Mouse (Mus musculus): ENCODE measurements around the gene Izumo1.
"Not testable (repeated sequence)": the region's sequence is repeated elsewhere in the genome, so short reads cannot be mapped to it uniquely, and the experiment has no call there.

The Izumo1 gene

DNA sequence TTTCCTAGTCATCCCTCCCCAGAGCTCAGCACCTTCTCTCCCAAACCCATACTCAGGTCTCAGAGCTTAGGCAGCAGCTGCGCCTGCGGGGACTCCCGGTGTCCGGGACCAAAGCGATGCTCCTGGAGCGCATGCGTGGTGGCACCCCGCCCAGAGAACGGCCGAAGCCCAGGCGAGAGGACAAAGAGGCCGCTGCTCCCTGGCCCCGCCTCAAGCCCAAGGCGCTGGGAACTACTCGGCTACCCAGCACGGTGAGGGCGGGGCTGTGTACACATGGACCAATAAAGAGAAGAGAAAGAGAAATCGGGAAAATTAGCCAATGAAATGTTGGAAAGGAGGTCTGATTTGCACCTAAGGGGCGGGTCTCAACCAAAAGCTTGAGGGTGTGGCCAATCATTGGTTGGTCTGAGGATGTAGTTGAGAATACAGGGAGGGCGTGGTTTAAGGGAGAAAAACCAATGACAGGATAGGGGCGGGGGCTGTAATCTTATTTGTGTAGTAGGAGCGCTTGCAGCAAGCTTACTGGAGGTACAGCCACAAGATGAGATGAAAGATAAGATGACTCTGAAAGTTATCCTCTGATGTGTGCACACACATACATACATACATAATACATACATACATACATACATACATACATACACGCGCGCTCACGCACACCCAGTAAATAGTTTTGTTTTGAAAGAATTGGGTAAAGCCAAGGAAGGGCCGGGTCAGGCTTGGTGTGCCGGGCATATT lies 22.0 kb downstream of the Izumo1 start:
- DNase-seq = peak; percentile 95

DNA sequence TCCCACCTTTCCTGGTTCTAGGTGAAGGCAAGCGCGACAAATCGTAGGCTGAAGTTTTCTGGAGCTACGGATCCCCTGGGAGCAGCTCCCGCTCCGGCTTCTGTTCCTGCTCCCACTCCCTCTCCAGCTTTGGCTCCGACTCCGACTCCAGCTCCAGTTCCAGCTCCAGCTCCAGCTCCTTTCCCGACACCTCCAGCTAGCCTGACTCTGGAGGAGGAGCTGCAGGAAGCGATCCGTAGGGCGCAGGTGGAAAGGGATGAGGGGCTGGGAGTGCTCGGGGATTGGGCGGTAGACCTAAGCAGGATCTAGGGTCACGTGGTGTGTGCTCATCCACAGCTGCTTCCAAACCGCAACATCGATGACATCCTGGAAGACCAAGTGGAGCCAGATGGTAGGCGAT lies 22.6 kb downstream of the Izumo1 start:
- DNase-seq = no peak

DNA sequence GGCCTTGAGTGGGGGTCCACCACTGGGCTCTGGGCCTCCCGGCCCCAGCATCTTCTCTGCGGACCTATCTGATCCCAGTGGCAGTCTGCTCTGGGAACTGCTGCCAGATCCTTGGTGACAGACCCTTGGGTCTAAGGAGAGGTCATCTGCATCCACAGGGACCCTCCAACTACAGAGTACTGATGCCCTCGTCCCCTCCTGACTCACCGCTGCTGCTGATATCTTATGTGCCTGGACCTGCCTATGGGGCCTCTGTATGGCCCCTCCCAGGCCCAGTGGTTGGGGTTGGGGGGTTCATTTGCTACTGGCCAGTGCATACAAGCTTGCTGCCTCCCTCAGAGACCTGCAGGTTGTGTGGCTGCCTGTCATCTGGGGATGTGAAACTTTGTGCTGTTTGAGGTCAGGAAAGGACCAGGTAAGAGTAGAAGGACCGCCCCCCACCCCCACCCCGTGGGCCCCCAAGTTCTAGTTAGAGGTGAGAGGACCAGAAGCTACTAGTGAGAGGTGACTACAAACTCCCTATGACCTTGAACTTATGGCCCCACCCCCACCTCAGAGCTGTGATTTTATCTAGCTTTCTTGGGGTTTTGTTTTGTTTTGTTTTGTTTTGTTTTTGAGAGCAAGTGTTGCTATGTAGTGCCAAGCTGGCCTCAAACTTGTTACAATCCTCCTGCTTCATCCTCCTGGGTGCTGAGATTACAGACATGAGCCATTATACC lies 23.4 kb downstream of the Izumo1 start:
- no peak for DNase-seq

DNA sequence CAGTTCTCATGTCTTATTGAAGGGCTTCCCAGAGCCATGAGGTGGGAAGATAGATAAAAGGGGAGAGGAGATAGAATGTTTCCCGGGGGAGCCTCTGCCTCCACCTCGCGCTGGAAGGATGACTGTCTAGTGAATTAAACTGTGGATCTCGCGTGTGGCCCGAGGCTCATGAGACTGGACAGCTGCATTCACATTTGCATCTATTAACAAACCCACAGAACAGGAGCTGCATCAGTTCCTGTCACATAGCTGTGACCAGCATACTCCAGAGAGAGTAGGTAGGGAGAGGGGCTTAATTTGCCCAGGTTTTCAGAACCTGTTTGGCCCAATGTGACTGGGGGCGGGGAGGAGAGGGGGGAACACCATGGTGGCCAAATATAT lies 24.0 kb downstream of the Izumo1 start:
- DNase-seq = no peak

DNA sequence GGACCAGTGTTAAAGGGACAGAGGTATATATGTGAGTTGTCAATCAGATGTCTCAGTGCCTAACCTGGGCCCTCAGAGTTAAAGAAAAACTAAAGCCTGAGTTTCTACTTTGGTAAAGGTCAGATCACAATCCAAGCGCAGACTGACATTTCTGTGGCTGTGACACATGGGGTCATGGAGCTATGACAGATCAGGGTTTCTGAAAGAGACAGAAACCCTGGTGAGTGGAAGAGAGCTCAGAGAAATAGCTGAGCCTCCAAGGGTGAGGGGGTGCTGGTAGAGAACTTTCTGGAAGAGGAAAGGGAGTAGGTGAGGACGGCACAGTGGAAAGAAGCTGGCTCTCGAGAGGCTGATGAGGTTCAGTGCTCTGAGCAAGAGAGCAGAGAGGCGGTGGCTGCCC lies 25.1 kb downstream of the Izumo1 start:
- DNase-seq = no peak

DNA sequence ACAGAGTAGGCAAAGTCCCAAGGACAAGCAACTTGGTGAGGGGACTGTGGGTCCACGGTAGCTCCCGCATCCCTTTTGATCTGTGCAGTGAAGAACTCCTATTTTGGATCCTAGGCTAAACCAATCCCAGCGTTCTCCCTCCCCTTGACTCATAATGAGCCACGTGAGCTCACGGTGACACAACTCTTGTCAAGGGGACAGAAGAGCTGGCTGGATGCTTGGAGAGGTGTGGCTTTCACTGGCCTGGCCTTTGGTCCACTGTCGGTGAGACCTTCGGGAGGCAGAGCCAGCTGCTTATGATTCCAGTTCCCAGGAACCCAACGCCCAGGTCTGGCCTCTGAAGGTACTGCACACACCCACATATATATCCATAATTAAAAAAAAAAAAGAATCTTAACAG lies 27.7 kb downstream of the Izumo1 start:
- no peak for DNase-seq

DNA sequence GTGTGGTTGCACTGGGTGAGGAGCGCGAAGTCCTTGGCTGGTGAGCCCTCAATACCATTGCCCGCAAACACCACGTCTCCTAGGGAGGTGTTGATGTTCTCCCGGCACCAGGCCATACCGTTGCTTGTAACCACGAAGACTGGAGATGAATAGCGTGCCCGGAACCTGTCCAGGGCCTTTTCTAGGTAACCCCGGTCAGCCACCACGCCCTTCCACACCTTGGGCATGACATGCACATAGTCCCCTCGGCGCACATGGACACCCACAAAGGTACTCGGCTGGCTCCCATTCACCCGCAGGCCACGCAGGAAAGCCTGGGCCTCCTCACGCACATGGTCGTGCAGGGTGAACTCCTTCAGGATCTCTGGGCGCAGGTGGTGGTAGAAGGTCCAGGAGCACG lies 28.9 kb downstream of the Izumo1 start:
- not testable (repeated sequence) for DNase-seq

DNA sequence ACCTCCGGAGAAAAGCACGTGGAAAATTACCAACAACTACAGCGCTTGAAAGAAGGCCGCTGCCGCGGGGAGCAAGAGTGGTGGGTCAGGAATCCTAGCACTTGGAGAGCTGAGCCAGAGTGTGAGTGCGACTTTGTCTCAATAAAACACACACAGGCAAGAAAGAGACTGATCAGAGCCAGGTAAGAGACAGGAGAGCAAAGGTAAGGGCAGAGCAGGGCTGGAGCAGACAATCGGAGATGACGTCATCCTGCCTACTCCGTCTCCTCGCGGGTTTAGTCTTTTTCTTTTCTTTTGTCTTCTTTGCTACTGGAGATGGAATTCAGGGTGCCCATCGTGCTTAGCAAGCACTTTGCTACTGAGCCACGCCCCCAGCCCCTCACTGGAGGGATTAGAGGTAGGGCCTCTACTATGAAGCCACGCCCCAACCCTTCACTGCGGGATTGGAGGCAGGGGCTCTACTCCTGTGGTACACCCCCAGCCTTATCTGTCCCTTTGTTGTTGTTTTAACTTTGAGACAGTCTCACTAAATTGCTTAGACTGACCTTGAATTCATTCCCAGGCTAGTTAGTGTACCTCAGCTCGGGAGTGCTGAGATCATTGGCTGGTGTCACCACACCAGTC lies 32.9 kb downstream of the Izumo1 start:
- DNase-seq = no peak

DNA sequence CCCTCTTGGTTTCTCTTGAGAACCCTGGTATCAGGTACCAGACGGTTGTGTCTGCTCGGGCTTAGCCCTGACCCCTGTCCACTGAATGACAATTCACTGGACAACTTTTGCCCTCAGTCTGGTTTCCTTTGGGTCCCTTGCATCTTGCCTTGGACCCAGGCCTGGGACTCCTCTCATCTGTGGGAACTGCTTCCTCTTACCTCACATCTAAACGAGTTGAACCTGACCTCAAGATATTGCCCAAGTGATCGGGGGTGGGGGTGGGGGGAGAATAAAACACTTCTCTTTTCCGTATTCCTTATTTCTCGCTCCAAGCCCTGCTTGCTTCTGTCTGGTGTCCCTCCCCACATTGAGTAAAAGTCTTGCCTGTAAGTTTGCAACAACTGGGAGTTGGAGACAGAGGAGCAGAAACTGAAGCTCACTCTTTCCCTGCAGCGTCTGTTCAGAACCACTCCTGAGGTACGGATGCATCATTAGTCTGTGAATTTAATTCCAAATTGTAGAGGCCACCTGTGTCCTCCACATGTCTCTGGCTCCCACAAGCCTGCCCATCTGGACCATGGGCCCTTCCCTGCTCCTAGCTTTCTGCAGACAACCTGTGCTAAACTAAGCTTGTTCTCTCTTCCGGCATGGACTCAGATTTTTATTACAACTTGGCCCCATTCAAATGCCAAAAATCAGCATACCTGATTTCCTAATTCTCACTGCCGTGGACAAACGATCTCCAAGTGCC lies 39.3 kb downstream of the Izumo1 start:
- no peak for DNase-seq

DNA sequence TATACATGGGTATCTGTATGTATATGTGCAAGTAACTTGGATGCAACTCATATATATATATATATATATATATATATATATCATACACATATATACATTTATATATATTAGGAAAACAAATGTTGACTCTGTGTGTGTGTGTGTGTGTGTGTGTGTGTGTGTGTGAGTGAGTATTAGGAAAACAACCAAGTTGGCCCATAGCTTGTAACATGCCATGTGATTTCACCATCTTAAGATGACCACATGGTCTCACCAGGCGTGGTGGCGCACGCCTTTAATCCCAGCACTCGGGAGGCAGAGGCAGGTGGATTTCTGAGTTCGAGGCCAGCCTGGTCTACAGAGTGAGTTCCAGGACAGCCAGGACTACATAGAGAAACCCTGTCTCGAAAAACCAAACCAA lies 40.1 kb downstream of the Izumo1 start:
- not testable (repeated sequence) for DNase-seq

DNA sequence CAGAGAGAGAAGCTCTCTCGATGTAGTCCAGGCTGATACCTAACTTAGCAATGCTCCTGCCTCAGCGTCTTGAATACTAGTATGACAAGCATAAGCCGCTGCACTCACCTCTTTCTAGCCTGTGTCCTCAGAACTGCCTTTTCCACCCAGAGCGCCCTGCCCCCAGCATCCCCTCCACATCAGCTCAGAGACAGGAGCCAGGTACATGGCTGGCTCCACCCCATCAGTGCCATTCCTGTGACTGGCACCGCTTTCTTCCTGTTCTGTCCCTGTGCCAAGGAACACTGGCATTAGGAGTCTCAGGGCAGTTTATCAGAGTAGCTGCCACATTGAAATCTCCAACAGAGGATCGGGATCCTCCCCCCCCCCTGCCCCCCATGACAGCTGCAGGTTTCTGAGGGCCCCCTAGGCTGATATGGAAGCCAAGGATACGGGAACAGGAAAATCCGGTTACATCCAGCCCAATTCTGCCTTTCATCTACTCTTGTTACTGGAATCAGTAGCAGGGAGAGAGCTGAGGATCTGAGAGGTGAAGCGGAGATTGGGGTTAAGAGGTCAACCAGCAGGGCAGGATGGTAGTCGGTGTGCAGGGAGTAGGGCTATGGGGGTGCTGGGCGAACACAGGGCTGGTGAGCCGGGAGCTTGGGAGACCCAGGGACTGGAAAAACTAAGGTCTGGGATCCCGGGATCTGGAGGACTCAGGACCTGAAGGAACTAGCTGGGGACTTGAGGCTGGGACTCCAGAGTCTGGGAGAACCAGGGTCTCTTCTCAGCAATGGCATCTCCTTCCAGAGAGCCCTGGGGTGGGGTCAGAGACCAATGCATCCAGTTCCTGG lies 43.9 kb downstream of the Izumo1 start:
- no peak for DNase-seq

DNA sequence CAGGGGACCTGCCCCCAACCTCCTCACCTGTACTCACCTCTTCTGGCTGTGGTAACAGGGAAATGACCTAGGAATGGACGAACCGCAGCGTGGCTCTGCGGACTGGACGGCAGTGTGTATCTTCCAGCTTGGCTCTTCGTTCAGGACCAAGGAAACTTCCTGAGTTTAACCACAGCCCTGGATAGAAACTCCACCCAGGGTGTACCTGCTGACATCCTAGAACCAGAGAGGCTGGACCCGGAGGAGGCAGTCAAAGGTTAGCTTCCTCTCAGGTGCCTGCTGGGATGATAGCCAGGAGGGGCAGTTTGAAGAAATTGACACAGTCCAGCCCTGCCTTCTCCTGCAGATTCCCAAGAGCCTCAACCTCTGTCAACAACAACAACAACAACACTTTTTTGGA lies 44.5 kb downstream of the Izumo1 start, which contains the start of gene Fut2:
Fut2 (minus strand) TSS at position 234 of the 400 bp plus-strand sequence.
- DNase-seq = no peak

DNA sequence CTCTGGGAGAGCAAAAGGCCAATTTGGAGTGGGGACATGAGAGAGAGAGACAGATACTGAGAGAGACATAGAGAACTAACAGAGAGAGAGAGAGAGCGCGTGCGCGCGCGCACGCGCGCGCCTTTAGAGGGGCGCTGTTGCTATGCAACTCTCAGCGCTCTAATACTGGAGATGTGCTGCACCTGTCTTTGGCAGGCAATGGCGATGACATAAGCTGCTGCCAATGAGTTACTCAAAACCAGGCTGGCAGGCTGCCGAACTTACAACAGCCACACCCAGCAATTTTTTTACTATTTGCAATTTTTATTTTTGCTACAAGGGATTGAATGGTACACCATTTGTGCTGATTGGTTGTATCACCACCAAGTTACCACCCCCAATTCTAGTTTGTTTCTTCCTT lies 46.1 kb downstream of the Izumo1 start:
- DNase-seq = no peak

DNA sequence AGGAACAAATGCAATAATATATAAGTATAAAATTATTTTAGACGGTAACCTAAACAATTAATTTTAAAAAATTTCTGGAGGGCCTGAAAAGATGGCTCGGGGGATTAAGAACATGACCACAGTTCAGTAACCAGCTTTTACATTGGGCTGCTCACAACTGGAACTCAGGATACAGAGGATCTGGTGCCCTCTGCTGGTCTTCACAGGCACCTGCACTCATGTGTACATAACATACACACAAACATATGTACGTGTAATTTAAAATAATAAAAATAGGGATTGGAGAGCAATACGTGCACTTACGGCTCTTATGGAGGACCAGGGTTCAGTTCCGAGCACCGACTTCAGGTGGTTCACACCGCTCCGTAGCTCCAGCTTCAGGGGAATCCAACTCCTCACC lies 47.3 kb downstream of the Izumo1 start:
- DNase-seq = no peak

DNA sequence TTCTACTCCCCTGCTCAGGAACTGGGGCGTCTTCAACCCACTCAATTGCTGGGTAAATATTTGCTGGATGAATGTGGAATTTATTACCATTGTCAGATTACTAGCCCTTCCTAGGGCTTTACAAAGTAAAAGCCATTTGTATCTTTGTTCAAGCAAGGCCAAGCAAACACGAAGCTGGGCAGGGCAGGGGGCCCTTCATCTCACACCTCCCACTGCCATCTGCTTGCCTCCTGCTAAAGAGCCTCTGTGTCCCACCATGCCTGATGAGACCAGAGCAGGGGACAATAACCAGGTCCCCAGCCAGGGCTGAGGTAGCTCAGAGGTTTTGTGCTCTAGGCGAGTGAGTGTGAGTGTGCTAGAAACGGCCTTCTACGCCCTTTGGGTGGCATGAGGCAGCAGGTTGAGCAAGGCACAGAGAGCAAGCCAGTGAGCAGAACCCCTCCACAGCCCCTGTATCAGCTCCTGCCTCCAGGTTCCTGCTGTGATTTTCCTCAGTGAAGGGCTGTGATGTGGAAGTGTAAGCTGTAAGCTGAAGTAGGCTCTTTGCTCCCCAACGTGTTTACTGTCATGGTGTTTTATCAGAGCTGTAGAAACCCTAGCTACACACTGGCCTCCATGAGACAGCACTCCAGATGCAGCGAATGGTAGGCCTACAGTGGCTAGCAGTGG lies 56.1 kb downstream of the Izumo1 start:
- no peak for DNase-seq
